Mouse (Mus musculus): ENCODE results near the gene Fam162a. TPM values are rescaled to one million over a fixed set of nuclear protein-coding genes. Genes with fewer than 3 reads are reported as not detected.

Fam162a gene
- polyA plus RNA-seq, 2 experiments: 76.4 to 221 TPM

DNA sequence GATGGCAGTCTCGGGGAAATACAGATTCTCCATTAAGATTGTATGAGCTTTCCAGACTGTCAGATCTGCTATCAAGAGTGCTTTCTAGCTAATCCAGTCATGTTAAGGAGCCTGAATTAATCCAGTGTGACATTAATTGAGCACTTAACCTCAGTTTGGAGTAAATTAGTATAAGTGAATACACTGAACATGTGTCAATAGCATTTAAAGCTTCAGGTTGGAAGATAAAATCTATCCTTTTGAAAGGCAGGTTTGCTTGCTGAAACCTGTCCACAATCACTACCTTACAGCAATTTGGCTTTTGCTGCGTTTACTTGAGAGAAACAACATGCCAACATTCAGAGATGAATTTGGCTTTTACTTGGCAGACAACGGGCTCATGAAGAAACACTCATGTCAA is 22.7 kb upstream of the Fam162a start:
- no peak overlapping the region for H3K4me2 ChIP-seq (ENCODE audit: low read depth)
- no peak overlapping the region for H3K4me3 ChIP-seq (ENCODE audit: insufficient read depth in 1 of 2, low read depth in 2 of 2, low read length in 2 of 2)
- H3K27me3 ChIP-seq (ENCODE audit: control insufficient read depth, insufficient read depth, low read length): no peaks in the 10 kb centered on the region
- no peaks in the 10 kb centered on the region for H3K4me1 ChIP-seq (replicated peaks; ENCODE audit: control insufficient read depth in 2 of 2, insufficient read depth in 2 of 2, low read length in 1 of 2)
- no peak for DNase-seq (ENCODE audit: low read depth in 3 of 3, low spot score in 3 of 3)
- no peak overlapping the region for H3K9ac ChIP-seq (replicated peaks)
- H3K9me3 ChIP-seq (ENCODE audit: control insufficient read depth, low read length): no peaks in the 10 kb centered on the region
- H3K27ac ChIP-seq: no peak overlapping the region
- no peaks in the 10 kb centered on the region; the same call in 1 of the 2 replicates for H3K36me3 ChIP-seq (replicated peaks; ENCODE audit: control insufficient read depth, insufficient read depth, low read depth)
- no peak for ATAC-seq (ENCODE audit: insufficient read depth)
- no peak for TF ChIP-seq CTCF (IDR thresholded peaks at IDR 0.05; ENCODE audit: low read depth)
- TF ChIP-seq EP300 (IDR thresholded peaks at IDR 0.05; ENCODE audit: low read depth): no peak
- WGBS (ENCODE audit: insufficient replicate concordance): 72% methylated on average over 3 of the region's 3 CpGs

DNA sequence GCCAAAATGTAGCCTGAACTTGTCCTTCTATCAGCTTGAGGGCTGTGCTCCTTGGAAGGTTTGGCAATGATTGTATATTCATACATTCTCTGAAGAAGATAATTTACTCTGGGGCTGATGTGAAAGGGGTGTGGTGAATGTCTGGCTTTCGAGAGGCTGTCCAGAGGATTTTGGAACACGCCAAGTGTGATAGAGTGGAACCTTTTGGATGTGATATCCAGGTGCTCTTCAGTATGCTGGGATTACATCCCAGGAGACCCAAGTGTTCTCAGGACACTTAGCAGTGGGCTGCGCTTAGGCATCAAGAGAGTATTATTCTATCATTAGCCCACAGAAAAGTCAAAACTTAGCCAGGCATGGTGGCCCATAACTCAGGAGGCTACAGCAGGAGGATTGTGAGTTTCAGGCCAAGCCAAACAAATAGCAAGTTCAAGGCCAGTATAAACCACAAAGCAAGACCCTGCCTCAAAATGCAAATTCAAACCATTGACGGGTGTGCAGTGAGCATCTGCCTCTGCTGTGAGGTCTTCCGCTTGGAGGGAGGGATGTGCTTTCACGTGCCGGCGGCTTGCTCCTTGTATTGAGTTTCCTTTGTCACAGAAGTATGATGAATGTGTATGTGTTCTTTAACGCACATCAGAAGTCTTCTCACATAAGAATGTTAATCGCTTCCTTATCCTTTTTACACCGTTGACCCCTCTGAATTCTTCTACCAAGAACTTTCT is 19.6 kb upstream of the Fam162a start:
- no peak overlapping the region for H3K9ac ChIP-seq (replicated peaks)
- no peak for DNase-seq (ENCODE audit: low read depth in 3 of 3, low spot score in 3 of 3)
- TF ChIP-seq EP300 (IDR thresholded peaks at IDR 0.05; ENCODE audit: low read depth): no peak
- TF ChIP-seq CTCF (IDR thresholded peaks at IDR 0.05; ENCODE audit: low read depth): no peak
- H3K27me3 ChIP-seq (ENCODE audit: control insufficient read depth, insufficient read depth, low read length): no peaks in the 10 kb centered on the region
- no peaks in the 10 kb centered on the region for H3K9me3 ChIP-seq (ENCODE audit: control insufficient read depth, low read length)
- peaks cover 0 to 7% of the 10 kb centered on the region in 2 experiments; a peak in 1 of 4 replicates for H3K4me1 ChIP-seq (replicated peaks; ENCODE audit: control insufficient read depth in 2 of 2, insufficient read depth in 2 of 2, low read length in 1 of 2)
- no peak overlapping the region for H3K4me3 ChIP-seq (ENCODE audit: insufficient read depth in 1 of 2, low read depth in 2 of 2, low read length in 2 of 2)
- ATAC-seq (ENCODE audit: insufficient read depth): no peak
- 86% methylated on average over 11 of the region's 11 CpGs for WGBS (ENCODE audit: insufficient replicate concordance)
- H3K4me2 ChIP-seq (ENCODE audit: low read depth): no peak overlapping the region
- H3K36me3 ChIP-seq (replicated peaks; ENCODE audit: control insufficient read depth, insufficient read depth, low read depth): no peaks in the 10 kb centered on the region; the same call in 1 of the 2 replicates
- no peak overlapping the region for H3K27ac ChIP-seq

DNA sequence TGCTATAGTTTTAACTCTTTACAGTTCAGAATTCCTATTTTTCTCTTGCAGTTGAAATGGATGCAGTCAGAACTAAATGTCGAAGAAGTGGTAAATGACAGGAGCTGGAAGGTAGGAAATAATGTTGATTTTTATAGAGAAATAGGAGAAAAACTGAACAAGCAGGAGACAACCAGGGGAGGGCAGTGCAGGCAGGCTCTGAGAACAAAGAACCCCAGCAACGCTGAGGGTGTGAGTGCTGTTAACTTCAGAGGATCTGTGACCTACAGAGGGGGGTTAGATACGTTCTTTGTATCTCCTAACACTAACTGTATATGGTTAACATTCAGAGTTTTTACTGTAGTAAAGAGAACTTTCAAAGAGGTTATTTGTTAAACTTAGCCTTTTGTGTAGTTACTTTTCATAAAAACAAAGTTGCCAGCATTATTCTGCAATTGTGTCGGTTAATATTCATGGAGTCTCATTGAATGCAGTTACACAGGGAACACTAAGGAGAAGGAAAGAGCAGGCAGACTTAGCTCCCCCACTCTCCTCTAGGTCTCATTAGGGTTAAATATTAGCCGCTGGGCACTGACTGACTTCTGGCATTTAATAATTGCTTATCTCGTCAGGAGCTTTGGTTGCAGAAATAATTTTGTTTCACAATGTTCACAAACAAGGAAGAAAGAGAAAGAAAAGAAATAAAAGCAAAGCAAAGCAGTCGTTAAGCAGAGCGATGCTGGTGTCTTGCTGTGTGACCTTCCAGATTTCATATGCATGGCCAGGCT is 18.6 kb upstream of the Fam162a start:
- H3K4me2 ChIP-seq (ENCODE audit: low read depth): no peak overlapping the region
- no peaks in the 10 kb centered on the region for H3K27me3 ChIP-seq (ENCODE audit: control insufficient read depth, insufficient read depth, low read length)
- WGBS (ENCODE audit: insufficient replicate concordance): 72% methylated on average over 8 of the region's 8 CpGs
- TF ChIP-seq EP300 (IDR thresholded peaks at IDR 0.05; ENCODE audit: low read depth): no peak
- 0 out of 2 replicates have a peak, but pooled peaks have one; percentile 14 for TF ChIP-seq CTCF (IDR thresholded peaks at IDR 0.05; ENCODE audit: low read depth)
- DNase-seq (ENCODE audit: low read depth in 3 of 3, low spot score in 3 of 3): no peak
- no peak overlapping the region for H3K9ac ChIP-seq (replicated peaks)
- H3K9me3 ChIP-seq (ENCODE audit: control insufficient read depth, low read length): no peaks in the 10 kb centered on the region
- peaks cover 0 to 7% of the 10 kb centered on the region in 2 experiments; a peak in 1 of 4 replicates for H3K4me1 ChIP-seq (replicated peaks; ENCODE audit: control insufficient read depth in 2 of 2, insufficient read depth in 2 of 2, low read length in 1 of 2)
- H3K4me3 ChIP-seq (ENCODE audit: insufficient read depth in 1 of 2, low read depth in 2 of 2, low read length in 2 of 2): no peak overlapping the region
- ATAC-seq (ENCODE audit: insufficient read depth): no peak
- no peak overlapping the region for H3K27ac ChIP-seq
- no peaks in the 10 kb centered on the region; the same call in 1 of the 2 replicates for H3K36me3 ChIP-seq (replicated peaks; ENCODE audit: control insufficient read depth, insufficient read depth, low read depth)

DNA sequence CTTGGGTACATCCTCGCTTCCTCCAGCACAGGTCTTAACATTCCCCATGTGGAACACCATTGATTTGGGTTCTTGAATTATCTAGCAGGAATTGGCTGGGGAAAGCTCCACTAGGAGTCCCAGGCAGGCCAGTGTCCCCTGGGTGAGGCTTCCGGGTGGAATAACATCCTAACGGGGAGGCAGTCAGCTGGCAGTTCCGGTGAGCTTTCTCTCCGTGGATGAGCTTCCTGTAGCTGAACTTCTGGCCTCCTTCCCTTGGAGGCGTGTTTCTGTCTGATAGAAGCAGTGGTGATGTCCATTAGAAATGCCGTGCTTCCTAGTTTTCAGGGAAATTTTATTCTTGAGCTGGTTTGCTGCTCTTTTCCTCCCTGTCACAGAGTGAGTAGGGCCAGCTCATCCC is 17.7 kb upstream of the Fam162a start:
- ATAC-seq (ENCODE audit: insufficient read depth) (no peak), DNase-seq (ENCODE audit: low read depth in 3 of 3, low spot score in 3 of 3) (no peak)
- WGBS (ENCODE audit: insufficient replicate concordance): 68% methylated on average over 7 of the region's 7 CpGs
- TF ChIP-seq CTCF (IDR thresholded peaks at IDR 0.05; ENCODE audit: low read depth): no peak
- no peak for TF ChIP-seq EP300 (IDR thresholded peaks at IDR 0.05; ENCODE audit: low read depth)
- Histone ChIP-seq H3K27ac (no peak overlapping the region), H3K4me2 (ENCODE audit: low read depth) (no peak overlapping the region), H3K9ac (replicated peaks) (no peak overlapping the region), H3K27me3 (ENCODE audit: control insufficient read depth, insufficient read depth, low read length) (no peaks in the 10 kb centered on the region), H3K9me3 (ENCODE audit: control insufficient read depth, low read length) (no peaks in the 10 kb centered on the region), H3K4me1 (replicated peaks; ENCODE audit: control insufficient read depth in 2 of 2, insufficient read depth in 2 of 2, low read length in 1 of 2) (peaks cover 0 to 7% of the 10 kb centered on the region in 2 experiments; a peak in 1 of 4 replicates), H3K4me3 (ENCODE audit: insufficient read depth in 1 of 2, low read depth in 2 of 2, low read length in 2 of 2) (no peak overlapping the region), H3K36me3 (replicated peaks; ENCODE audit: control insufficient read depth, insufficient read depth, low read depth) (no peaks in the 10 kb centered on the region; the same call in 1 of the 2 replicates)

DNA sequence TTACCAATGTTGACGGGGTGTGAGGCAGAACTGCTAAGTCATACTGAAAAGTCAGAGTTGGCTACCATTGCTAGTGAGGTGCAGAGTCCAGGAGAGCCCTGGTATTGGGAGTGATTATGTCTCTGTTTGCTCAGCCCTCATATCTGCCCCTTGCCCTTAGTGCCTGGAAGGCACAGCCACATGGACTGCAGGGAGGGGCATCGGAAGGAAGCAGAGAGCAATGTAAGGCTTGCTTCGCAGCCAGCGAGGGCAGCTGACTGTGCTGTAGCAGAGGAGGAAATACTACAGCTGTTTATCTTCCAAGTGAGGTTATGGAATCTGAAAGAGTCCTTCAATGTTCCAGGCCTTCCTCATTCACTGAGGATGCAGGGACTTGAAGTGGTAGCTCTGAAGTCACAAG is 16.5 kb upstream of the Fam162a start:
- TF ChIP-seq CTCF (IDR thresholded peaks at IDR 0.05; ENCODE audit: low read depth) (no peak), EP300 (IDR thresholded peaks at IDR 0.05; ENCODE audit: low read depth) (no peak)
- Histone ChIP-seq H3K27ac (no peak overlapping the region), H3K9ac (replicated peaks) (no peak overlapping the region), H3K36me3 (replicated peaks; ENCODE audit: control insufficient read depth, insufficient read depth, low read depth) (no peaks in the 10 kb centered on the region; the same call in 1 of the 2 replicates), H3K4me2 (ENCODE audit: low read depth) (no peak overlapping the region), H3K9me3 (ENCODE audit: control insufficient read depth, low read length) (no peaks in the 10 kb centered on the region), H3K27me3 (ENCODE audit: control insufficient read depth, insufficient read depth, low read length) (no peaks in the 10 kb centered on the region), H3K4me1 (replicated peaks; ENCODE audit: control insufficient read depth in 2 of 2, insufficient read depth in 2 of 2, low read length in 1 of 2) (peaks cover 0 to 7% of the 10 kb centered on the region in 2 experiments; a peak in 1 of 4 replicates), H3K4me3 (ENCODE audit: insufficient read depth in 1 of 2, low read depth in 2 of 2, low read length in 2 of 2) (no peak overlapping the region)
- DNase-seq (ENCODE audit: low read depth in 3 of 3, low spot score in 3 of 3): peak in 1 of 3 experiments; percentile 17
- WGBS (ENCODE audit: insufficient replicate concordance): 66% methylated on average over 4 of the region's 4 CpGs
- ATAC-seq (ENCODE audit: insufficient read depth): peak; percentile 69
